Mouse (Mus musculus) kidney, postnatal 25 days (tissue): Measurements from ENCODE around the gene Syne1.

Experiments
- DNase-seq, 2 experiments: peaks; one replicate each; pipeline ENCODE4 v3.0.0; 2021; ENCODE audit warnings: mixed read lengths in 2 of 2

Syne1 gene

DNA sequence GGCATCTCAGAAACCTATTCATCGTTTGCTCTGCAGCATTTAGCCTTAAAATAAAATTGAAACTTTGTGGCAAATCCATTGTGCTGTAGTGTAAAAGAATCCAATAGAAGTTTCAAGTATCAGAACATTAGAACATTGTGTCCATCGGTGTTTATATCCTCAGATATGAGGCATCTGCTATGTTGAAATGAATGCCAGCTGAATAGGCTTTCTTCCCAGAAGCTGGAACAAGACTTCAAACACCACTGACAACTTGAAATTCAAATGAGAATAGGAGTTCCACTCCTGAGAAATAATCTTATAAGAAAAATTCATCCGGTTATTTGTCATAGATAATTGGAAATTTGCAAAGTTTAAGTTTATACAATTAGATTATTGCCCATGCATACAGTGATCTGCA lies 135.6 kb downstream of the Syne1 start:
- DNase-seq, result no peak

DNA sequence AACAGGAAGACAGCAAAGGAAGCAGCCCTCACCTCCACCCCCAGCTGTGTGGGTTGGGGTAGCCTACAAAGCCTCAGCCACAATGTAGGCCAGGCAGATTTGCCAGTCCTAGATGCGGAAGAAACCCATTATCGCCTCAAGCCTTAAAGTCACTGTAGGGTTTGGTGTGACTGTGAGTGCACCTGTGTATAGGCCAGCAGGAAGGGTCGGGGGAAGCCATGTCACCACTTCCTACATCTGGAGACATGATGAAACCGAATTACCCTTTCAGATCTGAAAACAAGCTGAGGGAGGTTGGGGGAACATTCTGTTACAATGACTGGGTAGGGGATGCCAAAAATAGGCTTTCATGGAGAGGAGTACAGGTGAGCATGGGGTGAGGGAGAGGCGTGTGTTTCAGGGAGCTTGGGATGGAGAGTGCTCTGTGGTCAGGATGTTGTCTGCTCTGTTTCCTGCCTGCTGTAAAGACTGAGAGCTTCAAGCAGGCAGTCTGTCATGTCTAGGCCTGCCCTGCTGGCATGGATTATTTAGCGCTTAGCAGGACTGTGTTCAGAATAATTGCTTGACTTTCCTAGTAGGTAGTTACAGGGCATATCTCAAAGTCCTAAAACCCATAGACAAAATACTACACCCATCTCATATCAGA lies 167.0 kb downstream of the Syne1 start:
- no peak for DNase-seq

DNA sequence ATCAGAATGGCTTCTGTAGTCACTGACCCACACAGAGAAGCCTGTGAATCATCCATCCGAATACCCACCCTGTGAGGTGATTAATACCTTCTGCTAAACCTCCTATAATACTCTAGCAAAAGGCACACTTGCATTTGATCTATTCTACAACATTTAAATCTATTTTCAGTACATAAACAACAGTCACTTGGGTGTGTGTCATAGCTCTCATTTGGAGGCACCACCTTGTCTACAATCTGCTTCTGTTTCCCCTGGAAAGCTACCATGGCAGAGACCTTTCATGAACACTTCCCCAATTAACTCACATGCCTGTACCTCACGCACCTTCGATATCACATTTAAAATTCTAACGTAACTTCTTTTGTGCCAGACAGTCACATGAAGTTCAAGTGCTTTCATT lies 169.7 kb downstream of the Syne1 start:
- no peak for DNase-seq

DNA sequence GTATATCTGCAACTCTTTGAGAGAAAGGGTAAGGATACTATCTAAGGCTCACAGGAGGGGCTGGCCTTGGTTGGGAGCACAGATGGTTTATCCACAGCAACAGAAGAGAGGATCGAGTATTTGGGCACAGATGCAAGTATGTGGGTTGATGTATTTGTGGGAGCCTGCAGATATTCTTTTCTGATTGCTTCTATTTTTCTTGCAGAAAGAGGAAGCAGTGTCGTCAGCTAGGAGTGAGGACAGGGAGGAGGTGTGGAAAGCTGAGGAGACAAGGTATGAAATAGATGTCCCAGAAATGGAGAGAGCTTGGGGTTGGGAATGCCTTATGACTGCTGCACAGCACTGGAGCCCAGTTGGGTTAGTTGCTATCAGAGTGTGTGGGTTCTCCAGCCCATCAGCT lies 172.3 kb downstream of the Syne1 start:
- DNase-seq, result no peak

DNA sequence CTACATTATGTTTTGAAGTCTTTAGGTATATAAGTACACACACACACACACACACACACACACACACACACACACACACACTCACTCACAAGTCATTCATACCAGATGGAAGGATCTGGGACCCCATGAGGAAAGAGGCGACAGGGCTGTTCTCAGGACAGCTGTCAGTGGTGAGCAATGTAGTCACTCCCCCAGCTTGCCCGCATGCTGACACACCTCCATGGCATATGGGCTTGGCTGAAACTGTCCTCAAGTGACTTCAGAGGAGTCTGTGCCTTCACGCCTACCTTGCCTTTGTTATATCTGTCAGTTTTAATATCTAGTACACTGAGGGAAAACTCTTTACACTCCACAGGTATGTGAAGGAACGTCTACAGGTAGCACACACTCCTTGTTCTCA lies 181.7 kb downstream of the Syne1 start:
- DNase-seq, result no peak

DNA sequence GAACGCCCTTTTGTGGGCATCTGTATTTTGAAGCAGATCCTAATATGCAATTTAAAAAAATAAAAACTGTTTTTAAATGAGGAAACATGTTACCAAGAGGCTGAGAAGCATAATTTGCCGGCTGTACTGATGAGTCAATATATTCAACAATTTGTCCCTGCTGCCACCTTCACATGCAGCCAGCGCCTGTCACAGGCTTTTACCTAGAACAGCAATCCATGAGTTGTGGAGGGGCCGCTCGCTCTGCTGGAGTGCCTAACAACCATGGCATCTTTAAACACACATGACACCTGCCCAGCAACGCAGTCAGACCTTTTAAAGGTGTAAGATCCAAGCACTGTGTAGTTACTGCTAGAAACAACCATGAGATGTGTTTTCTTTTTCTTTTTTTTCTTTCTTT lies 183.0 kb downstream of the Syne1 start:
- DNase-seq, result peak; percentile 5 to 27

DNA sequence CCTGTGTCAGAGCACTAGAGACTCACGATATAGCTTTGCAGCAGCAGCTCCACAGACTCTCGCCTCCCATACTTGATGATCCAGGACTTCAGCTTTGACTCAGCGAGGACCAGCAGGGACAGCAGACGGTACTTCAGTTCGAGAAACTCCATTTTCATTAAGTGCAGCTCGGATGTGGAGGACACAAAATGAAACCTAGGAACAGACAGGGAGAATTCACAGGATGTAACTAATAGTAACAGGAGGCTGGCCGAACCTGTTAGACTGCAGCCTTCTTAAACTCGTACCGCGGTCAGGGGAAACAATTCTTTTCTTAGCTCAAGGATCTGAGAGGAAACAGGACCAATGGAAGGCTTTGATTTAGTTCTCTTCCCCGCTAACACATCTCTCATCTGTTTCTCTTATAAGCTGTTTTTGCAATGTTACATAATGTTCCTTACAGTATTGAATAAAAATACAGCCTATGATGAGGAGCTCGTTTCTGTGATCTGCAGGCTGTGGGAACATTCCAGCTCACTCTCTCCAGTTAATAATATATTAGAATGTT lies 183.7 kb downstream of the Syne1 start:
- DNase-seq, result peak in 1 of 2 experiments; percentile 17

DNA sequence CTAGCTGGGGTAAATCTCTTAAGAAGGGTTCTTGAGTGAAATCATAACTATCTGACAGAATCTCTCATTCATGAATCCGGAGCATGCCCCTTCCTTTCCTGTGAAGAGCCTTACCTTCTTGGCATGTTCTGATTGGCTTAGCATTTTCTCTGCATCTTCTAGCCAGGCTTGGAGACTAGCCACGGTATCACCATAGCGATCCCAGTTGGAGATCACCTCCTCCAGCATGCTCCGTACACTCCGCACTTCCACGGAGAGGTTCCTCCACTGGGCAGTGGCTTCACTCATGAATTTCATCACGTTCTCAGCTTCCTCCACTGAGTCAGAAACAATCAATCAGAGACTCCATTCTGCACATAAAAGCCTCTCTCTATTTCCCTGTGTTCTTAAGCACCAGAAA lies 190.7 kb downstream of the Syne1 start:
- no peak for DNase-seq

DNA sequence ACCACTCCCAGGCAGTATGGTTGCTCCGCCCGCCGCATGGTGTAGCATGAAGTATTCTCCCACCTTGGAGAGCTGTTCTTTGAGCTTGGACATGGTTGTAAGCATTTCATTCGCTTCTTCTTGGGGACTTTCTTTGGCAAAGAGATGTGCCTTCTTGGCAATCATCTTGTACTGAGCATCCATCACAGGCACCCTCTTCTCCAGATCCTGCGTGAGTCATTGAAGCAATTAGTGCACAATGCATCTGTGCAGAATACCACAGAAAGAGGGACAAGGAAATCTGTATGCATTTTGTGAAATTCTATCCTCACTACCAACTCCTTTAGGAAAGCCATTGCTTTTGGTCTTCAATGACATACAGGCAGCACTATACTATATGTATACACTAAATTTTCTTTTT lies 194.7 kb downstream of the Syne1 start:
- DNase-seq, result no peak

DNA sequence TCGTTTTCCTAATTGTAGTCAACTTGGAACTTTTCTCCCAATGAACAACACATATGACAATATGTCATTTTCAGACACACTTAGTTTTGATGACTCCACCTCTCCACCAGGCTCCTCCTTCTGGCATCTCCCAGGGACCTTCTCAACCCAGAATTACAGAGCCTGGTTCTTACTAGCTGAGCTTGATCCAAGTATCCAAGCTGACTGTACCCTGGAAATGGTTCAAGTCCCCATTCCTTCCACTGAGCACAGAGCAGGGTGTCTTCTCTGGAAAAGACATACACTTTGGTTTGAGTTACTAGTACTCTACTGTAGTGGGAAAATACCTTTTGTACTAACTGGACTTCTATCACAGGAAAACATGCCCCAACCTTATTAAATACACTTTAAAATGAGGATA lies 197.9 kb downstream of the Syne1 start:
- no peak for DNase-seq

DNA sequence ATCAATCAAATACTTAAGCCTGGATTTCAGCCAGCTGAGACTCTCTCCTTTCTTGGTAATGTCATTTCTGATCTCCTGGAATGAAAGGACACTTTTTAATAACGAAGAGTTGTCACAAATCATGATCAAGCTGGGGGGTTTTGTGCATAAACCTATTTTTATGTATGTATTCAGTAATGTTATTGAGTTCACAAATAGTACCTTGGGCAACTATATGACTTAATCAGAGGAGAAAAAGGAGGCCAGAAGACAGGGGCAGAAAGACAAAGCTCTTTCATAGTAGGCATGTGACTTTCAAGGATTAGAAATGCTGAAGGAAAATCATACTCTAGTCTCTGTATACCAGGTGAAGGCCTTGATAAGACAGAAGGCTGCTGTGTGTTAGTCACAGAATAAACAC lies 204.4 kb downstream of the Syne1 start:
- DNase-seq, result no peak

DNA sequence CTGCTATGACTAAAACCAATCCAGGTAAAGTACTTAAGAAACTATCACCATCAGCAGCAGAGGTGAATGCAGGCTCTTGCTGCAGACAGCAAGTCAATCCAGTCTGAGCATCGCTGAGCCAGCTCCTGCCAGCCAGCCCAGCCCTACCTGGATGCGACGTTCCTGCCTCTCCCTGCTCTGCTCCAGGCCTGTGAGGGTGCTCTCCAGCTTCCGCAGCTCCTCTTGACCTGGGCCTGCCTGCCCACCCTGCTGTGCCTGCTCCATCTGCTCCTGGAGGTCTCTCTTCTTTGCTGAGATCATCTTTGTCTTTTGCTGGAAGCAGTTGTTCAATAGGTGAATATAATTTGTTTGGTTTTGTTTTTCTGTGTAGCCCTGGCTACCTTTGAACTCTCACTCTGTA lies 208.1 kb downstream of the Syne1 start:
- DNase-seq, result no peak

DNA sequence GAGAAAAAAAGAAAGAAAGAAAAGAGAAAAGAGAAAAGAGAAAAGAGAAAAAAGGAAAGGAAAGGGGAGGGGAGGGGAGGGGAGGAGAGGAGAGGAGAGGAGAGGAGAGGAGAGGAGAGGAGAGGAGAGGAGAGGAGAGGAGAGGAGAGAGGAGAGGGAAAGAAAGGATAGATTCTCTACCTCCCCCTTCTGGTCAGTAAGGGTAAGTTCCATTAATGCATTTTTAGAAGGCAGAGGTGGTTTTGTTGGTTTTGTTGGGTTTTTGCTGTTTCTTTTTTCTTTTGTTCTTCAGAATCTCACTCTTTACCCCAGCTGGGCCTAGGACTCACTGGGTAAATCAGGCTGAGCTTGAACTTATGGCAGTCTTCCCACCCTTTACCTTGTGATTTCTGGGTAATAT lies 214.9 kb downstream of the Syne1 start:
- no peak for DNase-seq

DNA sequence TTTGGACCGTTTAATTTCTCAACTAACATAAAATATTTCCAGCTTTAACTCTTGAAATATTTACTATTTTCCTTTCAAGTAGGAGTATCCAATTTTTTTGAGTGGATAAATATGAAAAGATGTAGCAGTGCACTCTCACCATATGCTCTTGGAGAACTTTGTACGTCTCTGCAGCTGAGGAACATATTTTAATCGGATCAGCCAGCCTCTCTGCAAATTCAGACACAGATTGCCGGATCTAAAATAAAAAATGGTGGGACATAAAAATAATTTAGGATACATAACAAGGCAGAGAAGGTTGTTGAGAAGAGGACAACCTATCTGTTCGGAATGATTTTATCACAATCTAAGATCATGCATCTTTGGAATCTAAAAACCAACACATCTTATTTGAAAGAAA lies 218.5 kb downstream of the Syne1 start:
- no peak for DNase-seq

DNA sequence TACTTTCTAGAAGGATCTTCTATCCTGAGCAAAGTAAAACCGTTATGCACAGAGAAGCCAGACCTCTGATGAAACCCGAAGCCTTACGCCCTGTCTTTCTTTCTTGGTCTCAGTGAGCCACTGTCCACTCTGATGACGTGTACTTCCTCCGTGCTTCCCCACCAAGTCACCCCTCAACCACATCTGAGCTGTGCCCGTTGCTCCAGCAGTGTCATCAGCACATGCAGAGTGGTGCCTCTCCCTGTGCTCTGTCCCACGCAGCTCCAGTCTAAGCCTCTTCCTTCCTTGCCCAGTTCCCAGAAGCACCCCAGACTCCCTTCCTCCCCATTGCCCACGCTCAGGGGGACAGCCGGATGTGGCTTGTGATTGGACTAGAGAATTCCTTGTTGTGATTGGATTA lies 224.6 kb downstream of the Syne1 start:
- no peak for DNase-seq

DNA sequence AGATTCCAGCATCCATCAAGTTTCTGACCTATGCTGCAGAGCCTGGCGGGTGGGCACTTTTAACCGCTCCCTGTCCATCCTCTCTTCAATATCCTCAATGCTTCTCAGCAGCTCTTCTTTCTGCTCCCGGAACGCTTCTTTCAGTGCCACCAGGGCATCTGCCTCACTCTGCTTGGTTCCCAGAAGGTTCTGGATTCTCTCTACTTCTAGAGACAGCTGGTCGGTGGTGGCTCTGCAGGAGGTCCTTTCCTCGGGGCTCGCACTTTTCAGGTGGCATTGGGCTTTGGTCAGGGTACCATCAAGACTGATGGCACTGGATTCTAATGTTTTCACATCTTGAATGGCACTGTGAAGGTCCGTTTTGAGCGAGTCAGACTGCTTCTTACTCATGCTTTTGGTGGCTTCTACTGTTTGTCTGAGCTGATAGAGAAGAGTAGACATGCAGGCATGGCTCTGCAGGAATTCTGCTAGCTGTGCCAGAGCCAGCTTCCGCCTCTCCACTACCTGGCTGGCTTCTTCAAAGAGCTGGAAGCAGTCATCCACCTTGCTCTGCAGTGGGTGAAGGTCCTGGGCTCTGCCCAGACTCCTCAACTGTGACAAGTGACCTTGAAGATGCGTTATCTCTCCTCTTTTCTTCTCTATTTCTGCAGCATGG lies 227.4 kb downstream of the Syne1 start:
- DNase-seq, result no peak

DNA sequence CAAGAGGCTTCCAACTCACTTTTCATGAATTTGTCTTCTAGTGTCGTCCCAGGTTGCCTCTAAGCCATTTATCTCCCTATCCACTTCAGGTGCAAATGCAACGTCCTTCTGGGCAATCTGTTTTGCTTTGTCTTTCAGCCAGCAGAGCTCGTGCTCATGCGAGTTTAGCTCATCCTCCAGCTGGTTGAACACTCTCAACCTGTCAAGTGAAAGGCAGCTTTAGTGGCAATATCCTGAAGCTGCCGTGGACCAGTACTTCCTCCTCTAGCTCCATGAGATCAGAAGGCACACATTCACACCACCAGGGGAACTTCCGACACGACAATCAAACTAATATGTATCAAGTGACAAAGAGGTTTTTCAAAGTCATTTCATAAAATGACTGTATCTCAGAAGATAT lies 228.7 kb downstream of the Syne1 start:
- no peak for DNase-seq

DNA sequence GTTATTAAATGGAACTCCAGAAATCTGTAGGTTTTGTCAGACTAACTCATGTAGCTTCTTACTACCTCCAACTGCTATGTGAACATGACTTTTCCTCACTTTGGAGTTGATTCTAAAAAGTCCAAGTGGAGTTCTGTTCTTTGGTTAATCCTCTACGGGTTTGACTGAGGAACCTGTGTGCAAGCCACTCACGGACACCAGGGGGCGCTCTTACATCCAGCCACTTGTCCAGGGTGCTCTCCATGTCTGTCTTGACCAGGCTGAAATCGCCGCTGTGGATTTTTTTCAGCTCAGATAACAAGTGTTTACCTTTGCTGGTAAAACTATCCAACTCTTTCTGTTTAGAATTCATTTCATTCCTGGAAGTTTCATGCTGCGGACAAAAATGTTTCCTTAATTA lies 233.7 kb downstream of the Syne1 start:
- peak; percentile 70 to 81 for DNase-seq

DNA sequence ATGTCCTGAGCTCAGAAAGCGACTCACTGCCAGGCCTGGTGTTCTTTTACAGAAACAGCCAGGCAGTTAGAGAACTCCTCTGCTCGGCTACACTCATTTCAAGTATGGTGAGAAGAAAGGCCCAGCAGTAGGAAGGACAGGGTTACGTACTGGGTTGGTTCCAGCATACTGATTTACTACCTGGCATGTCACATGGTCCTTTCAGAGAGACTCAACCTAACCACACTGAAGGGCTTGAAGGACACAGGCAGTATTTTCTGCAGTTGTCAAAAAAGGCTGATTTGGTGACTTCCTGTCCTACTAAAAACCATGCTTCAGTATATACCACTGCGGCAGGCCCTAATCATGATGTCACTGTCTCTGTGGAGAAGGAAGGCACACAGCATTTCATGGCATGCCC lies 238.8 kb downstream of the Syne1 start:
- no peak for DNase-seq

DNA sequence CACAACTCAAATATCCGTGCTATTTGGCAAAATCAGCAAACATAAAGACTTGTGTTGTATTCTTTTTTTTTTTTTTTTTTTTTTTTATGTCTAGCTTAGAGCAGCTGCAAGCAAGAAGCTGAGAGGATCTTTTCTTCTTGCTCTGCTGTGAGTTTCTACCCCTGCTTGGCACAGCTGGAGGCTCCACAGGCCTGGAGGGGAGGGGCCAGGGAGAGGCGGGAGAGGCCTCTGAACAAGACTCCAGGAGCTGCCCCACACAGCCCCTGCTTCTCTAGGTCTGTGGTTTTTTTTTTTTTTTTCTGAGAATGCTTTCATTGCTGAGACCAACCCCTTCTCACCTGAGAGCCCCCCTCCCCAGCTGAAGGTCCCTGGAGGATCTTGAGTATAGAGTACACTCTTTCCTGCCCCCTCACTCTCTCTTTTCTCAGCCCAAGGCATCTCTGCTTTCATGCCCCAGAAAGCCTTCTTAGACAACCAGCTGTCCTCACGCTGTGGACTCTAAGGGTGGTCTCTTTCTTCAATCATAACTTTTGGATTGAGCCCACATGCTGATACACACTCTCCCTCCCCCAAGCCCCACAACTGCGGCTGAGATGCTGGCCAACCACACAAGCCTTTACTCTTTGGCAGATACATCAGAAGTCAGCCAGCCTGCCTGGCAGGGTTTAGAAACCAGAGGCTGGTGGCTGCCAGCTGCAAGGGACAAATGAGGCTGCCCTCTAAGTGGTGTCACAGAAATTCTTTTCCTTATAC lies 241.1 kb downstream of the Syne1 start:
- no peak for DNase-seq

DNA sequence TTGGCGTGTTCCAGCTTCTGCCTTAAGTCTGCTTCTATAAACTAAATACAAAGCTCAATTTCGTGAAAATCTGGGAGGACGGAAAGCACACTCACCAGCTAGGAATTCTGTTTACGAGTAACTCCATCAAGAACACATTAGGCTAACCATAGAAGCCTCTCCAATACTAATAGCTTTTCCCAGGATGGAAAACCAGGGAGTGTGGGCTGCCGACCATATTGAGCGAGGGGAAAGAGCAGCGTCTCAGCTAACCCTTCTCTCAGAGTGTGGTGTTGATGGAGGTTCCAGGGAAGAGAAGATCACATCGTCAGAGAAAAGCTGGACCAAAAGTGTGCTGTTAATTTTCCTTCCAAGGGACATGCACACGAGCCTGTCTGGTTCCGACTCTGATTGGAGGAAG lies 241.9 kb downstream of the Syne1 start:
- no peak for DNase-seq

DNA sequence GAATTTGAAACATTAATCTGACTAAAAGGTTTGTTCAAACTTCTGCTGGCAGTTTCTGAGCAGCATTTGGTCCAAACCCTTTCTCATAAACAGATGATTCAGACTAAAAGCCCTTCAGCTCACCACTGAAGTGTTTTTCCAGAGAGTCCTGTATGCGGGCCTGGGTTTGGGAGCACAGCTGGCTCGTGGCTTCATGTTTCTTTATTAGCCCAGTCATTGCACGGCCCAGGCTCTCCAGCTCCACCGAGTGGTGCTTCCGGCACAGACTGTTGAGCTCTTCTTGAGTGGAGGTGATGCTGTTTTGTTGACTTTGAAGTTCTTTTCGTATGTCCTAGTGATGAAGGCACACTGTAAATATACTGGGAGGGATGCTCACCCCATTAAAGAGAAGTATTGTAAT lies 245.7 kb downstream of the Syne1 start:
- DNase-seq, result no peak

DNA sequence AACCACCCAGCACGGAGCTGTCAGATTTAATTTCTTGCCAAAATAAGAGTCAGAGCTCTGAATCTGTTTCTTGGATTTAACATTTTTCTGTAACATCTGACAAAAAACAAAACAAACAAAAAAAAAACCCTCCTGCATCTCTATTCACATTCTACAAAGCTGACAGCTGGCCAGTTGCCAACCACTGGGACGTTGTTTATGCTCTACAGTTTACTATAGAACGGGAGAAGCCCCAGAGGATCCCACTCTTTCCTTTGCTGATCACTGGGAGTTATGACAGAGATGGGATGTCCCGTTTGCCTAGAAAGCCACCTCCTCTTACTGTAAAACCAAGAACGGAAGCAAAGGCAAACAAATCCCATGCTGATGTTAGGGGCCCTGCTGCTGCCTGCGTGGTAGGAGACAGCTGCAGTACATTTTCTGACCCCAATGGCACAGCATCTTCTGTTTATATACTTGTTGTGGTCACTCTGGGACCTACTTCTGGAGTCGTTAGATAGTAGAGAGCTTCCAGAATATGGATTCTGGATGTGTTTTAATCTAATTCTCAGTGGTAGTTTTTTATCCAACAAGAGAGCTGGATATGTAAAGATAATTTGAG lies 255.9 kb downstream of the Syne1 start:
- DNase-seq, result peak in 1 of 2 experiments; percentile 21

DNA sequence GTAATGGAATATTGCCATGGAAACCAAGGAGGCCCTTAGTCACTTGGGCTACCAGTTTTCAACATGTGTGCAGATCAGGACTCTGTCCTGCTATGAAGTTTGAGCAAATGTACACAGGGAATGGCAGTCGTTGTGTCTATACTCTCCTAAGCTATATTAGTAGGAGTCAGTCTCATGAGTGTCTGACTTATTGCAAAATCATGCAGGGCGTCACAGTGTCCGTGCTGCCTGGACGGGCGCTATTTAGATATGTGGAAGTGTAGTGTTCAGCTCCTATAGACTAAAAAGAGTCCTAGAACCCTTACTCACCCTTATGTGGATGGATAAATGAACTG lies 261.7 kb downstream of the Syne1 start:
- DNase-seq, result no peak
